Mouse (Mus musculus) lung, adult 2 months (tissue): ENCODE results near the gene Frat2. TPM values are rescaled to one million over a fixed set of nuclear protein-coding genes. Genes with fewer than 3 reads are reported as not detected.

Source experiments
- DNase-seq: peaks from one replicate; pipeline ENCODE4 v3.0.0; 2022
- H3K4me1 ChIP-seq: fragments of 200-500 bp; 2 replicates; pipeline ENCODE4 v1.6.1; 2011; ENCODE audit warnings: low read length; ENCODE audit not compliant: control insufficient read depth, insufficient read depth
- H3K4me3 ChIP-seq: fragments of 200-500 bp; replicated peaks from 2 replicates; pipeline ENCODE3; 2011; ENCODE audit warnings: low read depth, mild to moderate bottlenecking, control low read depth, low read length; ENCODE audit errors: extremely low read depth
- CTCF ChIP-seq: fragments of 200-500 bp; IDR thresholded peaks from 2 replicates; pipeline ENCODE4 v1.5.1; 2011; ENCODE audit warnings: mild to moderate bottlenecking, low read length, control low read depth; ENCODE audit not compliant: insufficient read depth
- POLR2A ChIP-seq: fragments of 200-500 bp; IDR thresholded peaks from 2 replicates; pipeline ENCODE4 v1.6.1; 2011; ENCODE audit warnings: low read depth, mild to moderate bottlenecking, control low read depth, low read length, borderline replicate concordance; ENCODE audit errors: extremely low read depth
- WGBS: fragments of 180-500 bp; shearing (Covaris S2); methylation state at CpG from one replicate; pipeline ENCODE4 v1.1.7; 2018; 5-methylcytosine and 5-hydroxymethylcytosine counted together
- polyA plus RNA-seq: library from polyadenylated mRNA; depleted of rRNA; stranded (reverse); fragments of >200 nt; gene quantifications from 2 replicates; pipeline ENCODE4 v1.2.3, GENCODE M21; 2012; rRNA removed

Frat2 gene
- polyA plus RNA-seq, 1 experiment: 3.3 TPM

GRCm38 (mm10) chr19:41797536-41797935 lies 50.4 kb downstream of the Frat2 start:
- no peak for DNase-seq
- no peak overlapping the region for H3K4me3 ChIP-seq
- TF ChIP-seq POLR2A: no peak
- TF ChIP-seq CTCF: no peak
- H3K4me1 ChIP-seq: no peaks in the 10 kb centered on the region; the same call in 1 of the 2 replicates
- 92% methylated on average over 6 of the region's 6 CpGs for WGBS

- DNase-seq: no peak
- no peaks in the 10 kb centered on the region; the same call in 1 of the 2 replicates for H3K4me1 ChIP-seq
- no peak overlapping the region for H3K4me3 ChIP-seq
- TF ChIP-seq CTCF (no peak), POLR2A (no peak)
- 73% methylated on average over 12 of the region's 12 CpGs for WGBS
Observed at GRCm38 (mm10) chr19:41796789-41797327, 51.1 kb downstream of the Frat2 start.

- Histone ChIP-seq H3K4me1 (no peaks in the 10 kb centered on the region; the same call in 1 of the 2 replicates), H3K4me3 (no peak overlapping the region)
- no peak for DNase-seq
- no peak for TF ChIP-seq CTCF
- no peak for TF ChIP-seq POLR2A
- WGBS: 63% methylated on average over 3 of the region's 3 CpGs
Observed at GRCm38 (mm10) chr19:41796148-41796760, 51.7 kb downstream of the Frat2 start.

Other genes starting within 250 kb of the Frat2 start
- 0.03 and 0.13 TPM in 2 replicates for gene Slit1, start 104.5 kb downstream of the Frat2 start, polyA plus RNA-seq
- 1.3 and 2.2 TPM in 2 replicates for gene Arhgap19, start 46.1 kb downstream of the Frat2 start, polyA plus RNA-seq
- 3.6 and 4.7 TPM in 2 replicates for gene Frat1, start 18.2 kb downstream of the Frat2 start, polyA plus RNA-seq
- 4.1 and 5.5 TPM in 2 replicates for gene Rrp12, start 48.0 kb upstream of the Frat2 start, polyA plus RNA-seq
- 123 and 169 TPM in 2 replicates for gene Pgam1, start 63.8 kb upstream of the Frat2 start, polyA plus RNA-seq
- gene Exosc1, start 85.3 kb upstream of the Frat2 start, polyA plus RNA-seq: 12.2 and 16.0 TPM in 2 replicates
- 67.4 and 91.5 TPM in 2 replicates for gene Zdhhc16, start 85.3 kb upstream of the Frat2 start, polyA plus RNA-seq
- 53.7 and 57.0 TPM in 2 replicates for gene Mms19, start 133.0 kb upstream of the Frat2 start, polyA plus RNA-seq
- 26.0 and 31.7 TPM in 2 replicates for gene Ubtd1, start 133.6 kb upstream of the Frat2 start, polyA plus RNA-seq
- gene Ankrd2, start 187.9 kb upstream of the Frat2 start, polyA plus RNA-seq: 0.14 and 0.20 TPM in 2 replicates
- 7.6 and 8.7 TPM in 2 replicates for gene Hoga1, start 197.5 kb upstream of the Frat2 start, polyA plus RNA-seq
- gene 4933411K16Rik, start 204.1 kb upstream of the Frat2 start, polyA plus RNA-seq: 1.1 and 1.4 TPM in 2 replicates
- gene Morn4, start 238.2 kb upstream of the Frat2 start, polyA plus RNA-seq: 7.1 and 9.0 TPM in 2 replicates
- 29.1 and 34.8 TPM in 2 replicates for gene Pi4k2a, start 242.3 kb upstream of the Frat2 start, polyA plus RNA-seq